Mouse (Mus musculus): Measurements from ENCODE around the gene Pdzd3.

Gene Pdzd3

DNA sequence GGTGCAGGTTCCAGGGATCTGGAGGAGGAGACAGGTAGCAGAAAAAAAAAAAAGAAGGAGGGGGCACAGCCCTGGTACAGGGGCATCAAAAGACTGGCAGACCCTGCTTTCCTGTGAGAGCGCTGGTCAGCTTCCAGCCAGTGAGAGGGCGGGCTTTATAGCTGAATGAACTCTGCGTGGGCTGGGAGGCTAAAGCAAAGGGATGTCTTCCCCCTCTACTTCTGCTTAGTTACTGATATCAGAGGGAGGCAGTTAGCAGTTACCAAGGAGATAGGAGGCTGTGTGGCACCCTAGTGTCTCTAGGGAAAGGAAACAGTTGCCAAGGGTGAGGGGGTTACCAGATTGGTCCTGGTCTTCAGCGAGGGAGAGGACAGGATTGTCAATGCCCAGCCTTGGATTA, 826 bp downstream of the Pdzd3 start:
- DNase-seq (ENCODE audit: low spot score in 2 of 2), result no peak

DNA sequence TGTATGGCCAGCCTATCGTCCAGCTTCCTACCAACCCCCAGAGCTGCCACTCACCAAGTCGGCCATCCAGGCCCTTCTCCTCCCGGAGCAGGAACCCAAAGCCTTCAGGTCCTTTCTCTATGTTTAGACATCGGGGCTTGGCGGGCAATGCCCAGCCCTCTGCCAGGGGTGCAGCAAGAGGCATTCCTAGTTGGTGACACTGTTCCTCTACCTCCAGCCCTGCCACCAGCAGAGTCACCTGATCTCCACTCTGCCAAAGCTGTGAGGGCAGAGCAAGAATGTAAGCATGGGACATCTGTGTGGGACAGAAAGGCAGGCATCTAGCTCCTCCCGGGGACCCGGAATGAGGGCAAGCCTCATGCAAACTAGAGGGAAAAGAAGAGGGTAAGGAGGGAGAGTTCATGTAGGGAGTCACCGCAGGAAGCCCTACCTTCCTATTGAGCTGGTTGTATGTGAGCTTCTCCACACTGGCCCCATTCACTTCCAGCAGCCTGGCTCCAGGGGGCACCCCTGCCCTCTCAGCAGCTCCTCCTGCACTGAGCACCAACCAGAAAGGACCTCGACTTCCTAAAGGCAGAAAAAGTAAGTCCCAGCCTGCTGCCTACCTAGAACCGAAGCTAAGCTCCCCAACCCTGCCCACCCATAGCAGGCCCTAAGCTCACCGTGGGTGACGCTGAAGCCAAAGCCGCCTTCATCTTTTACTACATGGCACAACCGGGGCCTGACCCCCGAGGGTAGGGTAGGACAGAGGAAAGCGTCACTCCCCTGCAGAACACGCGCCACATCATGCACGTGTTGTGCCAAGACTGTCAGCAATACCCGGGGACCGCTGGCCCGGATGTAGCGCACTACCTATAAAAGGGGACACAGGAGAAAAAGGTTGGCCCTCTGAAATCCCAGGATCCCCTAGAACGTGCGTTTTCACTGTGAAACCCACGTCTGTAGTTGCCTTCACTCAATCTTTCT, 1.8 kb downstream of the Pdzd3 start:
- DNase-seq (ENCODE audit: low spot score in 2 of 2), result peak in 1 of 2 experiments; percentile 67

DNA sequence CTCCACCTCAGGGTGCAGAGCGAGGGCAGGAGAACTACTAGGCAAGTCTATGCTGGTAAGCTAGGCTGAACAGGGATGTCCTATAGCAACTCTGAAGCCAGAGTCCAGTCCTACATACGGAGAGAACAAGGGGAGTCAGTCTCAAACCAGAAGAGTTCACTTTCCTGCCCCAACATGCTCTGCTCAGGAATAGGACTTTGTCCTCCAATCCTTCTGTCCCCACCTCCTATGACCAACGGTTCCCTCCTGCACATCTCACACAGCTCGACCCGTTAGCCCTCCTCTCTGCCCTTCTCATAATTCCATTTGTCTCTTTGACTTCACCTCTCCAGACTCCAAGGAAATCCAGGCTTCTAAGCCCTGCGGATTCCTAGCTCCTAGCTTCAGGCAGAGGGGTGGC, 3.4 kb downstream of the Pdzd3 start:
- DNase-seq (ENCODE audit: low spot score in 2 of 2), result no peak

DNA sequence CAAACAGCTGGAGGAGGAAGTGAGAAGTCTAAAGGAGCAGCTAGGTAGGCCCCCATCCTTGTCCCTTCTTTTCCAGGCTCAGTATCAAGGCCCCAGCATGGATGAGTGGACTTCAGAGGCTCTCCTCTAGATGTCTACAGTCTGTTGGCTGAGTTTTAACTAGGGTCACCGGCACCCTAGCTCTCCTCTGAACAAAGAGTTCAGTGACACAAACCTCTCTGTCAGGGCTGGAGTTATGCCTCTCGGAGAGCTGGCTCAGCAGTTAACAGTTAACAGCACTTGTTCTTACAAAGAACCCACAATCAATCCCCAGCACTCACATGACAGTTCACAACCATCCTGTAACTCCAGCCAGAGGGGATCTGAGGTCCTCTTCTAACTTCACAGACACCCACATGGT, 7.7 kb downstream of the Pdzd3 start:
- DNase-seq (ENCODE audit: low spot score in 2 of 2), result no peak

DNA sequence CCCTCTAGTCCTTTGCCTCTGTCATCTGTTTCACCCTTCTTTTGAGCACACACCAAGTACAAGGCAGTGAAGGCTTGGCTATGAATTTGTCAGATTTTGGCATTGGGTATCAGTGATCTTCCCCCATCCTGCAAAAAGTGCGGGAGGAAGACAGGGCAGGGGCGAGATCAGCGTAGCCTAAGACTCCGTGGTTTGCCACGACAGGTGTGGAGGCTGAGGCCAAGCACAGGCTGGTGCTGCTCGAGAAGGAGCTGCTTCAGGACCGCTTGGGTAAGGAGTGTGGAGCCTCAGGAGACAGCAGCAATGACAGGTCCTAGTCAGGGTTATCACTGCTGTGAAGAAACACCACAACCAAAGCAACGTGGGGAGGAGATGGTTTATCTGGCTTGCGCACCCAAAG, 9.9 kb downstream of the Pdzd3 start:
- no peak for DNase-seq (ENCODE audit: low spot score in 2 of 2)

DNA sequence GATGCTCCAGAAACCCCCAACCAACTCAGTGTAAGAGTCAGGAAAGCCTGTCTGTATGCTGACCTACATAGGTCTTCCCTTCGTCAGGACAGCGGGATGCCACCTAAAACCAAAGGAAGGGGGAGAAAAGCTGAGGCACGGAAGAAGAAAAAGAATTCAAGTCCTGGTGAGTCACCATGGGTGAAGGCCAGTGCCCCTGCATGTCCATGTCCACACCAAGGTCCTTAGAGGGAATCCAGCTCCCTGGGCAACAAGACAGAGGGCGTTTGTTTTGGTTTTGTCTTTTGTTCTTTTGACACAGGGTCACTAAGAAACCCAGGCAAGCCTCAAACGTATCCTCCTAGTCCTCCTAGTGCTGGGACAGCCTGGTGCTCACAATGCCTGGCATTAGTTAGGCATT, 10.4 kb downstream of the Pdzd3 start:
- DNase-seq (ENCODE audit: low spot score in 2 of 2), result no peak

DNA sequence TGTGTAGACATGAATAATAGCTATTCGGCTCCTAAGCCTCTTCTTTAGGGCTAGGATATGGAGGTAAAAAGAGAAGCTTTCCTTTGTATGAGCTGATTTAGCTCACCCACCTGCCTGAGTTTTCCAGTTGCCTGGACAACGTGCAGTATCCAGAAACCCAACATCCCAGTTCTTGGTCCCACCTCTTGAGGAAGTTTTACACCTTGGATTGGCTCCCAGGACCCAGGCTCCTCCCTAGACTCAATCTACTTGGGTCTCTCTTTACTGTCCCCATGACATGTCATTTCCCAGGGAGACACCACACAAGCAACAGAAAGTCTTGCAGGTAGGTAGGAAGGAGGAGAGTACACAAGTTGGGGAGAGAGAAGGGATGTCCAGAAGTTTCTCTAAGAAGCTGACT, 10.9 kb downstream of the Pdzd3 start, which contains the start of gene Ccdc153:
Gene Ccdc153 (plus strand): TSS at position 278 of the 400 bp plus-strand sequence.
- DNase-seq (ENCODE audit: low spot score in 2 of 2), result no peak

DNA sequence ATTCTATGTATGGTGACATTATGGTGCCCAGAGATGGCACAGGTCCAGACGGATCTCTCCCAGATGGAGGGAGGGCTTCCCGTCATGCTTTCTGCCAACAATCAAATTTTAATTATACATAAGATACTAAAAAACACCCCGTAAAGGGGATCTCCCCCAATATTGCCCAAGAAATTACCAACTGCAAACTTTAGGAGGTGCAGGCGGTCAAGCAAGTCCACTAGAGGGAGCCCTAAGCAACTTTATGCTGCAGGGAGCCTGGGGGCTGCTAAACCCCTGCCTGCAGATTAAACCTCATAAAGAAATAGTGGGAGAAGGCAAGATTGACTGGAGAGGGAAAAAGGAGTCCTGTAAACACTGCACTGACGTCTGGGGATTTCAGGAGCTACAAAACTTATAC, 11.8 kb downstream of the Pdzd3 start:
- peak in 1 of 2 experiments; percentile 39 for DNase-seq (ENCODE audit: low spot score in 2 of 2)

DNA sequence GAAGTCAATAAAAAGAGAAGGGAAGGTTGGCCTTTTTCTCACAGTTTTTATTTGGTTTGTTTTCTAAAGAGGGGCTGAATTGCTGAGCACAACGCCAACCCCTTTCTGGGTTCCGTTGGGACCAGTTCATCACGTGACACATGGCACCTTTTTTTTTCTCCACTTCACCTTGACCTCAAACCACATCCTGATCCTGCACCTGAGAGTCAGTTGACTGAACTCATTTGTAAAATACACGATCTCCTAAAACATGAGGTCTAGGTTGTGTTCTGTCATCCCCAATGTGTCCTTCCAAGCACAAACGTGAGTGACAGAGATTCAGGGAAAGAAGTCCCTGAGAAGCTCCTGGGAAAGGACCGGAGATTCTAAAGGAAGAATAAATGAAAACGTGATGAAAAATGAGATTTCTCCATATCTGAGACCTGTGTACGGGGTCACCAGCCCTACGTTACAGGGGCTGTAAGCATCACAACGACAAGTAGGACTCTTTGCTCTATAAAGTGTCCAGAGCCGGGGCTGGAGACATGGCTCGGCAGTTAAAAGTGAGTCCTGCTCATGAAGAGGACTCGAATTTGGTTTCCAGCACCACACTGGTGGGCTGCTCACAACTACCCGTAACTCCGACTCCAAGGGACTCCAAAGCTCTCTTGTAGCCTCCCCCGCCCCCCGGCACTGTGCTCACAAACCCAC, 12.6 kb downstream of the Pdzd3 start:
- no peak for DNase-seq (ENCODE audit: low spot score in 2 of 2)

DNA sequence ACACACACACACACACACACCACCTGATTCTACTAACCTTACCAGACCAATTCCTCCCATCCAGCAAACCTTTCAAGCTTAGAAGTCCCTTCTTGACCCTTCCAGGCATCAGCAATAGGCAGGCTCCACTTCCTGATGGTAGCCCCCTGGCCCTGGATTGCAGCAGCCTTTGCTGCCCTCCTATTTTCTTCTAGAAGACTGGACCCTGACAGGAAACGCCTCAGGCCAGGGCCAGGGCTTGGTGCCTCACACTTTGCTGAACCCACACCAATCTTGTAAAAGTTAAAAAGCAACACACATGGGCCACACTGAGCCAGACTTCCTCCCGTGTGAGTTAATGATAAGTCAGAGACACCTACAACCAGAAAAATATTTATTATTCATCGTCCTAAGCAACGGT, 14.1 kb downstream of the Pdzd3 start:
- DNase-seq (ENCODE audit: low spot score in 2 of 2), result no peak

DNA sequence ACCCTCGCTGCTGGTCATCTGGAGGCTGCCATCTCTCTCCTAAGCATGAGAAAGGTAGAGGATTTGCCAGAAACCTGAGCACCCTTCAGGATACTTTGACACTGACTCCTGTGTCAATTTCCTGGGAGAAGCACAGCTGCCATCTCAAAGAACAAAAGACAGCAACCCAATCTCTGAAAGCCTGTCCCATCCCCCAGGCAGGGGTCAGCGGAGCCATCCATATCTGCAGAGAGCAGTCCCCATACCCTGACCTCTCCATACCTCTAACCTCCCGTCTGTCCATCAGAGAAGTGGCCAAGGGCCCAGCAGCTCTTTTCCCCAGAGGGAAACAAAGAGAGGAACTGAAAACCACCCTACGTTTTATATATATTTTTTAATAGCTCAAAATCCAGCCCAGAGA, 14.7 kb downstream of the Pdzd3 start:
- DNase-seq (ENCODE audit: low spot score in 2 of 2), result no peak

DNA sequence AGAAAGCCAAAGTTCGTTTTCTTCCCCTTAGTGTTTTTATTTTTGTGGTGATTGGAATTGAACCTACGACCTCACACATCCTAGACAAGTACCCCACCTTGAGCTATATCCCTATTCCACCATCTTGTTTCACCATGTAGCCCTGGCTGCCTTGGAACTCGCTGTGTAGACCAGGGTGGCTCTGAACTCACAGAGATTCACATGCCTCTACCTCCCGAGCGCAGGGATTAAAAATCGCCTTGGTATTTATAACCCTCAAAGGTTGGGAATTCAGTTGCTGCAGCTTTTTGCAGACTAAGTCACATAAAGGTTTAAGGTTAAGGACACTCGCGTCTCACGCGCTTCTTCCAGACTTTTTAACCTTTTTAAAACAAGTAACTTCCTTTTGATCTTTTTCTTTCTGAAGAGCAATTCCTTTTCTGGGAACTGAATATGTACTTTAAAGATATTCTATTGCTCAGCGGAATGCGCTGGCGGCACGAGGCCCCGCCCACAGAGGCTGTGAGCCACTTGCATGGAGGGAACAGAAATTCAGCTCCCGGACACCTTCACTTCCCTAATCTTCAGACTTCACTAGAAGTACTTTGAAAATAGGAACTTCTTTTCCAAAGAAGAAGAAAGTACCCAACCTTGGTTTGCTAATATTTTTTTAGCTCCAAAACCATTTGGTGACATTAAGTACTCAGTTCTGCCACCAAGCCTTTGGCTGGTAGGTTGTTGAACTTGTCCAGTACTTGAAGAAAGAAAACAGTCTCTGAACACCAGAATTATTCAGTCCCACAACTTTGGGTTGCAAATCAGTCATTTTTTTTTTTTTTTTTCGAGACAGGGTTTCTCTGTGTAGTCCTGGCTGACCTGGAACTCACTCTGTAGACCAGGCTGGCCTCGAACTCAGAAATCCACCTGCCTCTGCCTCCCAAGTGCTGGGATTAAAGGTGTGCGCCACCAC, 16.5 kb downstream of the Pdzd3 start:
- DNase-seq (ENCODE audit: low spot score in 2 of 2), result no peak

DNA sequence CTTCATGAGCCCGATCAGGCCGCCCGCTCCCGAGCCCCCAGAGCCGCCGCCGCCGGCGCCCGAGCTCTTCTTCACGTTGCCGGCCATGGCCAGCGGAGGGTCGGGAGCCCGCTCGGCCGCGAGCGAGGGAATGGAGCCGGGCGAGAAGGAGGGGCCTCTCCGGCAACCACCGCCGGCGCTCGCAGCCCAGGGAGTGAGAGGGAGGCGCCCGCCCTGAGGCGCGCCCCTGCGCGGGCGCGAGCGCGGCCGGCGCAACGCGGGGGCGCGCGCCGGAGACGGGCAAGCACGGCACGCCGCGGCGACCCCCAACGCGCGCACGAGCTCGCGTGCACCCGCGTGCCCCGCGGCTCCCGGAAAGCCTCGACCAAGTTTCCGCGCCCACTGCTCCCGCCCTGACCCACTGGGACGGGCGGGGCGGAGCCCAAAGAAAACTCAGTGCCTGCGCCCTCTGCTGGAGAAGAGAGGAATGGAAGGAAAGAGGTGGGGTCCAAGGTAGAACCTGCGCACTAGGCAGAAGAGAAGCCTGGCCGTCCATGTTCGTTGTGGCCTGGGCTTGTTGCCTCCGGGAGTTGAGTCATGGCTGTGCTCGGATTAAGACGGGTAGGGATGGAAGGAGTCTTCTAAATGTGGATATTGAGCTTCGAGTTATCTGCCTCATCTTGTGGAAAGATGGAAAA, 17.3 kb downstream of the Pdzd3 start, which contains the start of gene Cbl:
Gene Cbl (minus strand): TSS at position 248 of the 677 bp plus-strand sequence.
- DNase-seq (ENCODE audit: low spot score in 2 of 2), result peak; percentile 95 to 99

DNA sequence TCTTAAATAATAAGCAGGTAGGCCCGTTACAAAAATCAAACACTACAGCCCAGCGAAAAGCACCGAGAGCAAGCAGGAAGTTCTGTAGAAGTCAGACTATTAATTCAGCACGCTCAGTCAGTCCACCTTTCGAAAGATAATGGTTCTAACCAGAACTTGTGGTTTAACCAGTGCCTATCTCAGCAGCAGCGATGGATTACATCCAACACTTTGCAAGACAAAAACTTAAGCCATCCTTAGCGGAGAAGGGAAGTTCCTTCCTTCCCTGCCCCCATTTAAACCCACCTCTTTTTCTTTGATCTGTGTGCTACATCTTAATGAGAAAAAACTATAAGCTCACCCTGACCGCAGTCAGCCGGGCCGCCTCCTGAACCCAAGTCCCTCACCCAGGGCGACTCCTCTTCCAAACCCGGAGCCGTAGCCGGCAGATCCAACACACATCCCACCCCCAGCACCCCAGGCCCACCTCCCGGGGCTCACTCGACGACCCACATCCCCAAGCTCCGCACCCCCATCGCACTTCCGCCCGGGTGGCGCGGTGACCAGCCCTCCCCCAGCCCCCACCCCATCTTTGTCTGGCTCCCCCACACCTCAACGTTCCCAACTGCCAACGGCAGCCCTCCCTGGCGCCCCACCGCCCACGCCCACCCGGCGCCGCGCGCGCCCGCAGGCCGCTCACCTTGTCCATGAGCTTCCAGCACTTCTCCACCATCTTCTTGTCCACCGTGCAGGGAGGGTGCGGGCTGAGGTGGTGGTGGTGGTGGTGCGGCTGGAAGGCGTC, 18.1 kb downstream of the Pdzd3 start:
- DNase-seq (ENCODE audit: low spot score in 2 of 2), result peak; percentile 34 to 68

DNA sequence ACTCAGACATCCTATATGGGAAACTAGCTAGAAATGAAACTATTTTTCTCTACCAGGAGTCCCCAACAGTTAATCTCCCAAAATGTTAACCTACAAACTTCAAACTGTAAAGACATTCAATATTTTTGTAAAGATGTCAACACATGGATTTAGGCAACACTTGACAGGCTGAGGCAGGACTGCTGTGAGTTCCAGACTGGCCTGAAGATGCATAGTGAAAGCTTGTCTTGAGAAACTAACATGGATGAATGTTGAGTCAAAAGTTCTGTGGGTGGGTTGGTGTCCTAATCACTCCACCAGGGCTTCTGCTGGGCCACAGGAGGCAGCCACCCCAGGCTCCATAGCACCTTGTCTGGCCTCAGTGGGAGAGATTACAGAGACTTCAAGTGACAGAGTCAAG, 19.7 kb downstream of the Pdzd3 start:
- DNase-seq (ENCODE audit: low spot score in 2 of 2), result no peak

DNA sequence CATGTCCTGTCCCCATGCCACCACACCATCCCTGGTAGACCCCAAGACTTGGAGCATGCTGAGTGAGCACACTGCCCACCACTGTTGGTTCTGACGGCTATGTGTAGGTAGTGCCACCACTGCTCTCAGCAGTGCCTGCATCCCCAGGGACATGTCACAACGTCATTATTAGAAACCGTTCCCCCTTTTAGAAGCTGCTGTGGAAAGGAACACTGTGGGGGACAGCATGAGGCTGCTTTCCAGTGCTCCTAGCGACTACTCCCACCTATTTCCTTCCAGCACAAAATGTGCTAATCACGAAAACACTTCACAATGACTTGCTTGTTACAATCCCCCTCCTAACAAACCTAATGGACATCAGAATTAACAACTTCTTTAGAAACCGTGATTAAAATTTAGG, 25.3 kb downstream of the Pdzd3 start:
- no peak for DNase-seq (ENCODE audit: low spot score in 2 of 2)

DNA sequence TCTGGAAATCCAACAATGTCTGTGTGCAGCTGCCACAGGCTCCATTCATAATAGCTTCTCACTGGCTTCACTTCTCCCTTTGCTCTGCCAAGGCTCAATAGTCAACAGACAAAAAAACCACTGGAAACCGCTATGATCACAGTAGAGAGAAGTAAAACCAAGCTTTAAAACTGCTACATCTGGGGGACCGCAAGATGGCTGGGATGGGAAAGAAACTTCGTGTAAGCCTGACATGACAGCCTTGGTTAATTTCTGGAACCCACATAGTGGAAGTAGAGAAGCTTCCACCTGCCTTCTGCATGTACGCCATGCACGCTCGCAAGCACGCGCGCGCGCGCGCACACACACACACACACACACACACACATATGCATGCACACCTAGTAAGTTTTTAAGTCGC, 37.7 kb downstream of the Pdzd3 start:
- no peak for DNase-seq (ENCODE audit: low spot score in 2 of 2)

DNA sequence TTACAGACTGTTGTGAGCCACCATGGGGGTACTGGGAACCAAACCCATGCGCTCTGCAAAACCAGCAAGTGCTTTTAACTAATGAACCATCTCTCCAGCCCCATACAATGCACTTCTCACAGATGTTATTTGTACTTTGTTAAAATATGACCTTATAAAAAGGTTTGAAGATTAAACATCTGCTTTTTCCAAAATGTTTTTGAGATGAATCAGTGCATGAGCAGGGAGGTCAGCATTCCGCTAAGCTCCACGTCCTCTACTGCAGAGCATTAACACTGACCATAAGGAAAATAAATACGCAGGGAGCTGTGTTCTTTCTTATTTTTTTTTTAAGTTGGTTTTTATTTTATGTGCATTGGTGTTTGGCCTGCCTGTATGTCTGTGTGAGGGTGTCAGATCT, 38.9 kb downstream of the Pdzd3 start:
- DNase-seq (ENCODE audit: low spot score in 2 of 2), result no peak

DNA sequence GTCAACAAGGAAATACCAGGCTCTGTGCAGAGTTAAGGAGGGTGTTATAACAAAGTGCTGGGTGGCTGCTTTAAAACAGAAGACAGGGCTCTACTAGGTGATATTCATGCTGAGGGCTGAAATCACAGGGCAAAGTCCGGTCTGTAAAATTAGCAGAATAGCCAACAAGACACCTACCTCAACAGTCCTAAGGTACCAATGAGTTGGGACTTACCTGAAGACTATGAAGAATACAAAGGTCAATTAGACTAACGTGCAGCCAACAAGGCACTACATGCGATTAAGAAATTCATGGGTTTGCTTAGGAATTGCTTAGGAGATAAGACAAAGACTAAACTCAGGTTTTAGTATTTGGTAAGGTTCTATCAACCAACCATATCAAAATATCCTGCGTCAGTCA, 41.9 kb downstream of the Pdzd3 start:
- DNase-seq (ENCODE audit: low spot score in 2 of 2), result no peak

DNA sequence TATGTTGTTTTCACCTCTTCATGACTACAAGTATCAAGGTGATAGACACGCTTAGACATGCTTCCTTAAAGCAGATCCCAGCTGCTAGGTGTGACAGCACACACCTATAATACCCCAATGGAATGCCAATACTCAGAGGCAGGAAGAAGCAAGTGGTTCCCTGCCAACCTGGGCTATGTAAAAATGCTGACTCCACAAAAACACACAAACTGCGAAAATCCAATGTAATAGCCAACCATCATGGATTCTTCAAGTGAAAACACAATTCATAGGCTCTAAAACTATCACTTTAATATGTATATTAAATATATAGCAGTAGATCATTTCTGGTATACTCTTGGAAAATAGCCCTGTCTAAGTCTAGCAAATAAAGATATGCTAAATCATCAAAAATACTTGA, 43.4 kb downstream of the Pdzd3 start:
- DNase-seq (ENCODE audit: low spot score in 2 of 2), result no peak
